In the genomic region with DNA sequence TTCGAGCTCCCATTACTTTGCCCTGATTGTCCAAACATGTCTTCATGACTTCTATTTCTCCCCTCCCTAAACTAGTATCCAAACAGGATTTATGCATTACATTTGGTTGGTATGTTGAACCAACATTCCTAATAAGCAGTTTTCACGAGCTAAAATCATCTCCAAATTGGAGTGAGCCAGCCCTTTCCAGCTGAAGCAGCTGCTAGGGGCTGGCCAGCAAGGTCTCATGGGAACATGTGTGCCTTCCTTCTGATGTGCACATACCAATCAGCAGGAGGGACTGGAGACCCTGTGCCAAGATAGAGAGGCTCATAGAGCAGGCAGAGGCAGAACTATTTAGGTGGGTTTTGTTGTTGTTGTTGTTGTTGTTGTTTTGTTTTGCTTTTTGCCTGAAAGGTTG, we compare ENCODE assay signal across 14 mouse cellular contexts.
DNase-seq lines count a peak whose midpoint lies in the region; ATAC-seq and TF ChIP-seq lines count a peak whose summit lies in the region.
"Had no signal": no experiment of that assay in that cellular context is flagged by ENCODE, and none has a peak within 500 bp of the region (broad histone marks: within the 10 kb centered on the region; RNA-seq: fewer than 3 reads in every experiment).

No protein-coding gene starts in this region.

- no peak for TF ChIP-seq CTCF in lung, embryonic 14.5 days (IDR thresholded peaks at IDR 0.05; ENCODE audit: low read depth)
- TF ChIP-seq CTCF in lung, adult 2 months (IDR thresholded peaks at IDR 0.05; ENCODE audit: insufficient read depth, low read length), result no peak

- H3K9me3 ChIP-seq in heart, embryonic 10.5 days, result no peaks in the 10 kb centered on the region
- H3K9me3 ChIP-seq in lung, embryonic 14.5 days (ENCODE audit: low read depth, low read length), result no peaks in the 10 kb centered on the region
- H3K9me3 ChIP-seq in embryonic facial prominence, embryonic 15.5 days (replicated peaks), result no peaks in the 10 kb centered on the region
- no peaks in the 10 kb centered on the region for H3K9me3 ChIP-seq in intestine, embryonic 15.5 days
- H3K9me3 ChIP-seq: forebrain, embryonic 12.5 days had no signal

- no peak overlapping the region for H3K9ac ChIP-seq in lung, embryonic 14.5 days
- H3K9ac ChIP-seq in embryonic facial prominence, embryonic 15.5 days, result no peak overlapping the region
- no peak overlapping the region for H3K9ac ChIP-seq in intestine, embryonic 15.5 days
- H3K9ac ChIP-seq: forebrain, embryonic 12.5 days had no signal

- TF ChIP-seq POLR2A in lung, adult 2 months (IDR thresholded peaks at IDR 0.05; ENCODE audit: borderline replicate concordance, extremely low read depth, low read depth, low read length), result no peak

- 68% methylated on average over 2 of the region's 2 CpGs for WGBS in heart, embryonic 10.5 days
- 53% methylated on average over 2 of the region's 2 CpGs for WGBS in lung, embryonic 14.5 days
- 44% methylated on average over 2 of the region's 2 CpGs for WGBS in lung, adult 2 months
- 29% methylated on average over 2 of the region's 2 CpGs for WGBS in embryonic facial prominence, embryonic 15.5 days
- 48% methylated on average over 2 of the region's 2 CpGs for WGBS in intestine, embryonic 15.5 days

- no peak overlapping the region for H3K4me3 ChIP-seq in heart, embryonic 10.5 days
- no peak overlapping the region for H3K4me3 ChIP-seq in lung, embryonic 14.5 days (ENCODE audit: low read depth, low read length)
- H3K4me3 ChIP-seq in lung, adult 2 months (replicated peaks; ENCODE audit: extremely low read depth, low read depth, low read length), result no peak overlapping the region
- H3K4me3 ChIP-seq in embryonic facial prominence, embryonic 15.5 days (replicated peaks), result no peak overlapping the region
- no peak overlapping the region for H3K4me3 ChIP-seq in intestine, embryonic 15.5 days (replicated peaks)
- H3K4me3 ChIP-seq: forebrain, embryonic 12.5 days had no signal

- H3K4me1 ChIP-seq in heart, embryonic 10.5 days, result no peaks in the 10 kb centered on the region
- H3K4me1 ChIP-seq in lung, embryonic 14.5 days (ENCODE audit: insufficient read depth), result no peaks in the 10 kb centered on the region; the same call in 1 of the 2 replicates
- no peaks in the 10 kb centered on the region for H3K4me1 ChIP-seq in lung, adult 2 months (ENCODE audit: control insufficient read depth, insufficient read depth, low read length)
- peaks cover 32% of the 10 kb centered on the region for H3K4me1 ChIP-seq in embryonic facial prominence, embryonic 15.5 days
- no peaks in the 10 kb centered on the region for H3K4me1 ChIP-seq in intestine, embryonic 15.5 days (replicated peaks)

- H3K27ac ChIP-seq in heart, embryonic 10.5 days, result no peak overlapping the region
- no peak overlapping the region for H3K27ac ChIP-seq in lung, embryonic 14.5 days (ENCODE audit: low read depth)
- H3K27ac ChIP-seq in embryonic facial prominence, embryonic 15.5 days (replicated peaks), result peak overlapping the region; percentile 65
- H3K27ac ChIP-seq in intestine, embryonic 15.5 days, result no peak overlapping the region
- H3K27ac ChIP-seq: forebrain, embryonic 12.5 days had no signal

- H3K36me3 ChIP-seq in heart, embryonic 10.5 days, result no peaks in the 10 kb centered on the region
- H3K36me3 ChIP-seq in lung, embryonic 14.5 days (ENCODE audit: insufficient read depth), result no peaks in the 10 kb centered on the region
- no peaks in the 10 kb centered on the region for H3K36me3 ChIP-seq in embryonic facial prominence, embryonic 15.5 days
- no peaks in the 10 kb centered on the region for H3K36me3 ChIP-seq in intestine, embryonic 15.5 days
- H3K36me3 ChIP-seq: G1E had no signal

- no peaks in the 10 kb centered on the region for H3K27me3 ChIP-seq in heart, embryonic 10.5 days (ENCODE audit: insufficient read depth, poor library complexity, severe bottlenecking)
- no peaks in the 10 kb centered on the region for H3K27me3 ChIP-seq in lung, embryonic 14.5 days (ENCODE audit: insufficient read depth, low read length)
- H3K27me3 ChIP-seq in embryonic facial prominence, embryonic 15.5 days, result no peaks in the 10 kb centered on the region
- no peaks in the 10 kb centered on the region for H3K27me3 ChIP-seq in intestine, embryonic 15.5 days (replicated peaks)
- H3K27me3 ChIP-seq: forebrain, embryonic 12.5 days had no signal

- no peak for ATAC-seq in lung, embryonic 14.5 days (ENCODE audit: insufficient read depth)
- ATAC-seq in embryonic facial prominence, embryonic 15.5 days (ENCODE audit: insufficient number of reproducible peaks, low FRiP score, low TSS enrichment, low read depth), result no peak
- ATAC-seq in intestine, embryonic 15.5 days, result no peak
- ATAC-seq: inflammation-experienced regulatory T-cells, adult 6 months had no signal

- DNase-seq in embryo, embryonic 10 days (ENCODE audit: low spot score), result peak; percentile 20
- DNase-seq in embryo, embryonic 9.5 days (ENCODE audit: extremely low spot score), result no peak
- peak; percentile 4 to 29 for DNase-seq in heart, postnatal 10 days
- DNase-seq in heart, embryonic 10.5 days (ENCODE audit: low spot score), result no peak
- peak; percentile 29 for DNase-seq in lung, embryonic 14.5 days
- no peak for DNase-seq in lung, adult 2 months
- DNase-seq: cerebellum, adult 8-10 months; lung, postnatal 14 days; thymus, adult 2 months had no signal

- no peak overlapping the region for H3K4me2 ChIP-seq in lung, embryonic 14.5 days
- H3K4me2 ChIP-seq in embryonic facial prominence, embryonic 15.5 days (replicated peaks), result no peak overlapping the region
- no peak overlapping the region for H3K4me2 ChIP-seq in intestine, embryonic 15.5 days (replicated peaks)
- H3K4me2 ChIP-seq: forebrain, embryonic 12.5 days had no signal

- intact Hi-C loops in heart, postnatal 10 days (cut with DNase I), result no loop called here

Comparison
In these comparisons a context has a peak if more than half of its experiments do, and no peak if none do; other contexts are left out.
1. DNase-seq: peak in embryo, embryonic 10 days (single experiment), heart, postnatal 10 days (2 of 2) and lung, embryonic 14.5 days (single experiment); none in embryo, embryonic 9.5 days (single experiment), heart, embryonic 10.5 days (single experiment) and lung, adult 2 months (single experiment).